Mouse (Mus musculus): ENCODE data around the gene Olfr695. TPM values are rescaled to one million over a fixed set of nuclear protein-coding genes. Genes with fewer than 3 reads are reported as not detected.
"Not testable (repeated sequence)": the region's sequence is repeated elsewhere in the genome, so short reads cannot be mapped to it uniquely, and the experiment has no call there.

Olfr695 gene
- polyA plus RNA-seq, 1 experiment from 2014 or later, result not detected

DNA sequence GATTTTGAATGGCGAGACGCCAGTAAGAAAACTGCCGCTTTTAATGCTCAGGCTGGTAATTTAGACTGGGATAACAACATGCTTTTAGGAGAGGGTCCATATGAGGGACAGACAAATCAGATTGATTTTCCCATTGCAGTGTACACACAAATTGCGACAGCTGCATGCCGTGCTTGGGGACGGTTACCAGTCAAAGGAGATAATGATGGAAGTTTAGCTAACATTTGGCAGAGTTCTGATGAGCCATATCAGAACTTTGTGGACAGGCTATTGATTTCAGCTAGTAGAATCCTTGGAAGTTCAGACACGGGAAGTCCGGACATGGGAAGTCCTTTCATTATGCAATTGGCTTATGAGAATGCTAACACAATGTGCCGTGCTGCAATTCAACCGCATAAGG is 8.5 kb downstream of the Olfr695 start:
- not testable (repeated sequence) for H3K4me1 ChIP-seq (ENCODE audit: control insufficient read depth, insufficient read depth, low read length); H3K36me3 ChIP-seq (ENCODE audit: control insufficient read depth, insufficient read depth, low read length); H3K4me3 ChIP-seq (ENCODE audit: low read length); ATAC-seq; H3K9ac ChIP-seq (ENCODE audit: low read depth, low read length); H3K9me3 ChIP-seq (ENCODE audit: control insufficient read depth, low read length); H3K4me2 ChIP-seq (ENCODE audit: low read depth, low read length); H3K27me3 ChIP-seq (replicated peaks; ENCODE audit: control insufficient read depth, insufficient read depth, low read length); H3K27ac ChIP-seq (ENCODE audit: low read length)
- 91% methylated on average over 10 of the region's 10 CpGs for WGBS

DNA sequence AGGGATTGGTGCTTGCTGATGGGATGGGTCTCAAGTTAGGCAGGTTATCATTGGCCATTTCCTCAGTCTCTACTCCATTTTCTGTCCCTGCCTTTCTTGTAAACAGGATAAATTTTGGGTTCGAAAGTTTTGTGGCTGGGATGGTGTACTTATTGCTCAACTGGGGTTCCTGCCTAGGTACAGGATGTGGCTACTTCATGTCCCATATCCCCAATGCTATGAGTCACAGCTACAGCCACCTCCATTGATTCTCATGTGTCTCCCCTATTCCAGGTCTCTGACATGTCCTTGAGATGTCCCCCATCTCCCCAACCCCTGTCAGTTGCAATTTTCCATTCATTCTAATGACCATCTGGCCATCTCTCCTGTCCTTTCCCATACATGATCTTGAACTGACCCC is 19.3 kb downstream of the Olfr695 start:
- no peak overlapping the region for H3K4me2 ChIP-seq (ENCODE audit: low read depth, low read length)

DNA sequence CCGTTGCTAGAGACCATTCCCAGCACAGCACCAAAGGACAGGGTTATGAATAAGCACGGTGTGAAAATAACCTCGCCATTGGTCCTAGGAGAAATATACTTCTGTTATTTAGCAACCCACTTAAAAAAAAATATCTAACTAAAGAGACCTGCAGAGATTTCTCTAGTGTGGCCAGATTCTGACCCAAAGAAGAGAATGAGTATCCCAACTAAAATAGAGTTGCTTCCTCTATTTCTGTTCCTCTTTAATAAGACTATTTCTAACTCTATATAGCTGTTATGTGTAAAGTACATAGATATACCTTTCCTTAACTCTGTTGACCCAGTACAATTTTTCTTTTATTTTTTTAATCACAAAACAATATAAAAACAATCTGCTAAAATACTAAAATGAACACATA is 23.2 kb downstream of the Olfr695 start:
- Histone ChIP-seq H3K36me3 (ENCODE audit: control insufficient read depth, insufficient read depth, low read length) (no peaks in the 10 kb centered on the region), H3K9ac (ENCODE audit: low read depth, low read length) (no peak overlapping the region), H3K4me2 (ENCODE audit: low read depth, low read length) (no peak overlapping the region), H3K27ac (ENCODE audit: low read length) (no peak overlapping the region), H3K27me3 (replicated peaks; ENCODE audit: control insufficient read depth, insufficient read depth, low read length) (no peaks in the 10 kb centered on the region), H3K4me1 (ENCODE audit: control insufficient read depth, insufficient read depth, low read length) (no peaks in the 10 kb centered on the region), H3K4me3 (ENCODE audit: low read length) (no peak overlapping the region), H3K9me3 (ENCODE audit: control insufficient read depth, low read length) (no peaks in the 10 kb centered on the region)
- WGBS, result 76% methylated on average over 3 of the region's 3 CpGs
- no peak for ATAC-seq

More for the DNA sequence above, 19.3 kb downstream of the Olfr695 start:
- Histone ChIP-seq H3K9ac (ENCODE audit: low read depth, low read length) (no peak overlapping the region), H3K4me1 (ENCODE audit: control insufficient read depth, insufficient read depth, low read length) (no peaks in the 10 kb centered on the region), H3K27me3 (replicated peaks; ENCODE audit: control insufficient read depth, insufficient read depth, low read length) (no peaks in the 10 kb centered on the region), H3K27ac (ENCODE audit: low read length) (no peak overlapping the region), H3K36me3 (ENCODE audit: control insufficient read depth, insufficient read depth, low read length) (no peaks in the 10 kb centered on the region), H3K9me3 (ENCODE audit: control insufficient read depth, low read length) (no peaks in the 10 kb centered on the region; the same call in 1 of the 2 replicates), H3K4me3 (ENCODE audit: low read length) (no peak overlapping the region)
- WGBS, result 88% methylated on average over 1 of the region's 1 CpGs
- ATAC-seq, result no peak

DNA sequence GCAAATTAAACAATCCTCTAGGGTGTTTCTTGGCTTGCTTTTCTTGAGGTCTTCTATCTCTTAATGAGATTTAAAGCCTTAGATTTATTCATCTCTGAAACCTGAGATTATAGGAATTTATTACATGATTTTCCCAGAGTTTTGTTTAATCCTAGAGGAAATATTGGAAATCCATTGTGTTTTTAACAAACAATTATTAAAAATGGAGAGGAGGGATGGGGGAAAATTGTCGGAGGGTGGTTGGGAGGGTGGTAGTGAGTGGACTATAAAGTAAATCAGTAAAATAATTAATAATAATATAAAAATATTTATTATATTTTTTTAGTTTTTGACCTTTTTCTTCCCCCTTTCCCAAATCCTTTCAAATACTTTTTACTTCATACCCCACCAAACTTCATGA is 24.5 kb downstream of the Olfr695 start, which contains the start of gene Olfr694:
Gene Olfr694 (minus strand): TSS at position 101 of the 400 bp plus-strand sequence.
- H3K36me3 ChIP-seq (ENCODE audit: control insufficient read depth, insufficient read depth, low read length), result no peaks in the 10 kb centered on the region
- H3K27ac ChIP-seq (ENCODE audit: low read length), result no peak within 1 kb of the TSS
- H3K4me3 ChIP-seq (ENCODE audit: low read length), result no peak within 1 kb of the TSS
- no peaks in the 10 kb centered on the region for H3K27me3 ChIP-seq (replicated peaks; ENCODE audit: control insufficient read depth, insufficient read depth, low read length)
- ATAC-seq, result no peak
- no peaks in the 10 kb centered on the region for H3K4me1 ChIP-seq (ENCODE audit: control insufficient read depth, insufficient read depth, low read length)
- H3K9me3 ChIP-seq (ENCODE audit: control insufficient read depth, low read length), result no peaks in the 10 kb centered on the region
- H3K9ac ChIP-seq (ENCODE audit: low read depth, low read length), result no peak within 1 kb of the TSS
- H3K4me2 ChIP-seq (ENCODE audit: low read depth, low read length), result no peak within 1 kb of the TSS
- 83% methylated on average over 1 of the region's 1 CpGs for WGBS

DNA sequence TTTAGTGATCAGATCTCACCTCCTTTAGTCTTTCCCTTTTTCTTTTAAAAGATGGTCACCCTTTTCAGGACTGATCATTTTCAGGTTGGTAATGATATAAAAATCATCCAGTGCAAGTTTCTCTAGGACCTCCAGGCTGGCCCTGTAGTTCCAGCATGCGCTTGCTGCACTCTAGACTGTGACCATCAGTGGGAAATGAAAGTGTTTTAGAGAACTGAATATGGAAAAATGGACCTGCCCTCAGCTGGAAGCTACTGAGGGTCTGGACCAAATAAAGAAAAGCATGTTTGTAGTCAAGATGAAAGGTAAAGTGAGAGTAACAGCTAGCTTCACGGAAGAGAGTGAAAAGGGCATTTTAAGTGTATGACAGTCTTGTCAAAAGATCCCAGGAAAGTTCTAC is 30.8 kb downstream of the Olfr695 start:
- Histone ChIP-seq H3K27ac (ENCODE audit: low read length) (no peak overlapping the region), H3K27me3 (replicated peaks; ENCODE audit: control insufficient read depth, insufficient read depth, low read length) (no peaks in the 10 kb centered on the region), H3K9ac (ENCODE audit: low read depth, low read length) (no peak overlapping the region), H3K36me3 (ENCODE audit: control insufficient read depth, insufficient read depth, low read length) (no peaks in the 10 kb centered on the region), H3K4me3 (ENCODE audit: low read length) (no peak overlapping the region), H3K4me1 (ENCODE audit: control insufficient read depth, insufficient read depth, low read length) (no peaks in the 10 kb centered on the region), H3K4me2 (ENCODE audit: low read depth, low read length) (no peak overlapping the region), H3K9me3 (ENCODE audit: control insufficient read depth, low read length) (no peaks in the 10 kb centered on the region)
- WGBS, result 88% methylated on average over 2 of the region's 2 CpGs
- no peak for ATAC-seq

DNA sequence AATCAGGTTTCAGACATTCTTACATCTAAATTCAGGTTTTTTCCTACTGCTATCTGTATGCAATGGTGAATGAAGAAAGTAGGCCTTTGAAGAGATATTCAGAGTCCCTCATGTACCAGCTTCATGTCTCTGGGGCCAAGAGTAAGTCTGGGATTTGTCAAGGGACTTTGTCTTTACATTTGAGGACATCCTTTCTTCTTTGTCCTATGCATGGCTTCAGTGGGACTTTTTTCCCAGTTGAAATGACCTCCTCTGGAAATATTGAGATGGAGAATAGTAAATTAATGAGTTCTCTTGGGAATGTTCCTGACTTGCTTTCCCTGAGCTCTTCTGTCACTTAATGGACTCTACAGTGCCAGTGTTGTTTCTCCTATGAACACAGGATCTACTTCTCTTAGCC is 35.7 kb downstream of the Olfr695 start, which contains the start of gene Olfr693:
Gene Olfr693 (minus strand): TSS at position 101 of the 400 bp plus-strand sequence.
- Histone ChIP-seq H3K9ac (ENCODE audit: low read depth, low read length) (no peak within 1 kb of the TSS), H3K4me3 (ENCODE audit: low read length) (no peak within 1 kb of the TSS), H3K27ac (ENCODE audit: low read length) (no peak within 1 kb of the TSS), H3K27me3 (replicated peaks; ENCODE audit: control insufficient read depth, insufficient read depth, low read length) (no peaks in the 10 kb centered on the region), H3K4me1 (ENCODE audit: control insufficient read depth, insufficient read depth, low read length) (no peaks in the 10 kb centered on the region), H3K36me3 (ENCODE audit: control insufficient read depth, insufficient read depth, low read length) (no peaks in the 10 kb centered on the region), H3K9me3 (ENCODE audit: control insufficient read depth, low read length) (no peaks in the 10 kb centered on the region), H3K4me2 (ENCODE audit: low read depth, low read length) (no peak within 1 kb of the TSS)
- no peak for ATAC-seq

Other genes starting within 250 kb of the Olfr695 start
- not detected in 2 replicates for gene Olfr693, start 35.8 kb downstream of the Olfr695 start, polyA plus RNA-seq (2015; fragmentation: Nextera tagmentation; extraction: Ambion mirVana)
- gene Olfr694, start 24.6 kb downstream of the Olfr695 start, polyA plus RNA-seq (2015; fragmentation: Nextera tagmentation; extraction: Ambion mirVana), result not detected in 2 replicates
- not detected in 2 replicates for gene Olfr697, start 26.0 kb upstream of the Olfr695 start, polyA plus RNA-seq (2015; fragmentation: Nextera tagmentation; extraction: Ambion mirVana)
- not detected in 2 replicates for gene Olfr698, start 39.0 kb upstream of the Olfr695 start, polyA plus RNA-seq (2015; fragmentation: Nextera tagmentation; extraction: Ambion mirVana)
- not detected in 2 replicates for gene Olfr699, start 76.8 kb upstream of the Olfr695 start, polyA plus RNA-seq (2015; fragmentation: Nextera tagmentation; extraction: Ambion mirVana)
- not detected in 2 replicates for gene Olfr700, start 92.4 kb upstream of the Olfr695 start, polyA plus RNA-seq (2015; fragmentation: Nextera tagmentation; extraction: Ambion mirVana)
- gene Olfr701, start 97.7 kb upstream of the Olfr695 start, polyA plus RNA-seq (2015; fragmentation: Nextera tagmentation; extraction: Ambion mirVana), result not detected in 2 replicates
- not detected in 2 replicates for gene Olfr702, start 117.5 kb upstream of the Olfr695 start, polyA plus RNA-seq (2015; fragmentation: Nextera tagmentation; extraction: Ambion mirVana)
- gene Olfr703, start 127.0 kb upstream of the Olfr695 start, polyA plus RNA-seq (2015; fragmentation: Nextera tagmentation; extraction: Ambion mirVana), result not detected in 2 replicates
- not detected in 2 replicates for gene Olfr704, start 146.8 kb upstream of the Olfr695 start, polyA plus RNA-seq (2015; fragmentation: Nextera tagmentation; extraction: Ambion mirVana)
- not detected in 2 replicates for gene Olfr705, start 160.5 kb upstream of the Olfr695 start, polyA plus RNA-seq (2015; fragmentation: Nextera tagmentation; extraction: Ambion mirVana)
- gene Olfr706, start 171.8 kb upstream of the Olfr695 start, polyA plus RNA-seq (2015; fragmentation: Nextera tagmentation; extraction: Ambion mirVana), result not detected in 2 replicates
- gene Olfr707, start 184.8 kb upstream of the Olfr695 start, polyA plus RNA-seq (2015; fragmentation: Nextera tagmentation; extraction: Ambion mirVana), result not detected in 2 replicates
- gene Olfr1532-ps1, start 191.6 kb upstream of the Olfr695 start, polyA plus RNA-seq (2015; fragmentation: Nextera tagmentation; extraction: Ambion mirVana), result not detected in 2 replicates
- gene Olfr709-ps1, start 215.8 kb upstream of the Olfr695 start, polyA plus RNA-seq (2015; fragmentation: Nextera tagmentation; extraction: Ambion mirVana), result not detected in 2 replicates
- not detected in 2 replicates for gene Olfr710, start 231.9 kb upstream of the Olfr695 start, polyA plus RNA-seq (2015; fragmentation: Nextera tagmentation; extraction: Ambion mirVana)
- not detected in 2 replicates for gene Olfr6, start 247.5 kb upstream of the Olfr695 start, polyA plus RNA-seq (2015; fragmentation: Nextera tagmentation; extraction: Ambion mirVana)